Mouse (Mus musculus) retina, adult 2 months (tissue): Measurements from ENCODE around the gene Mybph.

Experiments used
- DNase-seq: peaks from one replicate; pipeline ENCODE4 v3.0.0-alpha.2; 2012; ENCODE audit warnings: low read depth, low spot score

The Mybph gene

GRCm38 (mm10) chr1:134211631-134212030 lies 18.4 kb downstream of the Mybph start:
- no peak for DNase-seq

- DNase-seq: no peak
Observed at GRCm38 (mm10) chr1:134212351-134212750, 19.1 kb downstream of the Mybph start.

GRCm38 (mm10) chr1:134213405-134213804 lies 20.2 kb downstream of the Mybph start:
- no peak for DNase-seq

- no peak for DNase-seq
Observed at GRCm38 (mm10) chr1:134215059-134215458, 21.8 kb downstream of the Mybph start.

DNA sequence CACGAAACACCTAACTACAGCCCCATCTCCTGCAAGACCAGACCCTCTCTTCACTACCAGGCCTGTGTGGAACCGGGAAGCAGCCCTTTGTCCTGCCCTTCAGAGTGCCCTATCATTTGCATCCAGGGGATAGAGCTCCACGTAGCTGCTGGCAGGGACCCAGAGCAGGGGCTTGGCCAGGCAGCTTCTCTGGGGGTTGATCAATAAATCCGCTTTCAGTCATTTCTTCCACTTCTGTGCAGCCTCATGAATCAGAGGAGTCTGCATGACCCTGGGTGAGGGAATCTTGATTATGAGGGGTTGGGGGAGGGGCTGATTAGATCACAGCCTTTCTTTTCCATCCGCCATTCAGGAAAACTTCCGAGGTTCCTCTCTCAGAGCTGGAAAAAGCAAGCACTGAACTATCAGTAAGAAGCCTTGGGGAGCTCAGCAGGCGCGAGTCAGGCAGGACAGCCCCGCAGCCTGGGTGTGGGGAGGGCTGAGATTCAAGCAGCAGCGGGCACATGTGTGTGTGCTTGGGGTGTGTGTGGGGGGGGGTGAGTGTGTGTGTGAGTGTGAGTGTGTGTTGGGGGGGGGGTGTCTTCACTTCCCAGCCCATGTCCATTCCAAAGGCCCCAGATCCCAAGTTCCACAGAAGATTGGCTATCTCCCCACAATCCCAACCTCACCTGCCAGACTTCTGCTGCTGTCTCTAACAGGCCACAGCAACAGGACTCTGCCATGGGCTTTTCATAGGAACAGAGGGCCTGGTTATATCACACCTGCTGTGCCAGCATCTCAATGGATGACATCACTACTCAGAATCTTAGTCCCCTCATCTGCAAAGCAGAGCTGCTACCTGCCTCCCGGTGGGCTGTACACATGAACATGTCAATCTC lies 22.7 kb downstream of the Mybph start:
- no peak for DNase-seq

DNA sequence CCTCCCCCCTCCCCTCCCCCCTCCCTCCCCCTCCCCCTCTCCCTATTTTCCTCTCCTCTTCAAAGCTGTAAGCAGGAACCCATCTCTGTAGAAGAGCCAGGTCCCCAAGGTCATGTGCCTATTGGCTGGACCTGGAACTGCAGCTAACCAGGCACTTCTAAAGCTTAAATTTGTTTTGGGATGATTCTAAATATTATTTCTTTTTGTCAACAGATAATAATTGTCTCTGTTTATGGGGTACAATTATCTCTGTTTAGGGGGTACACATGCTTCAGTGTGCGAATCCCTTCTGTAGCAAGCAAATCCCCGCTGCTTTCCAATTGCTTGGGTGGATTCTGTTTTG lies 23.4 kb downstream of the Mybph start:
- DNase-seq: no peak

DNA sequence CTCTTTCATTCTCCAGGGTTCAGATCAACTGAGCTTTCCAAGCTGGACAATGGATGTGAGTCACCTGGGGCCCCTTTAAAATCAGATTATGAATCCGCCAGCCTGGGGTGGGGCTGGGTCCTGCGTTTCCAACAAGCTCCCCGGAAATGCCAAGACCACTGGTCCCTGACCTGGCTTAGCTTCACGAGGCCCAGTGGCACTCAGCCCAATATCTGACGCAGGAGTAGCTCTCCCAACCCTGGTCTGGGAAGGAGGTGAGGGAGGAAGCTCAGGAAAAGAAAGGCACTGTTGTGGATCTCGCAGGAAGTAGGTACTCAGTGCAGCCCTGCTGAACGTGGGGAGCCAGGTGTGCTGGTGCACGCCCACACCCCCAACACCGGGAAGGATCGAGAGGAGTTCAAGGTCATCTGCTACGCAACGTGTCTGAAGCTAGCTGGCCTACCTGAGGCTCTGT lies 23.8 kb downstream of the Mybph start:
- DNase-seq: no peak

- DNase-seq: no peak
Observed at GRCm38 (mm10) chr1:134217942-134218341, 24.7 kb downstream of the Mybph start.

- no peak for DNase-seq
Observed at GRCm38 (mm10) chr1:134219608-134220007, 26.4 kb downstream of the Mybph start.

DNA sequence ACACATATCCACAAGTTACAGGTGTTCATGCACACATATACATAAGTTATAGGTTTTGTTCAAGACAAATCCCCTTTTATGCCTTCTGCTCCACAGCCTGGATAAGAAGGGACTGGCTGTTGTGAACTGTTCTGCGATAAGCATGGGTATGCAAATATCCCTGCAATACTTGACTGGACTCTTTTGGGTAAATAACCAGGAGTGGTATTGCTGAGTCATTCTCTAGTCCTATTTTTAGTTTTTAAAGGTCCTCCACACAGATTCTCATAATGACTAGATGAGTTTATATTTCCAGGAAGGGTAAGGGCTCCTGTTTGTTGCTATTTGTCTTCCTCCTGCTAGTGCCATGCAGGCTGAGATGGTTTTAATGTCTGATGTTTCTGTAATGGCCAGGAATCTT lies 27.9 kb downstream of the Mybph start:
- no peak for DNase-seq

DNA sequence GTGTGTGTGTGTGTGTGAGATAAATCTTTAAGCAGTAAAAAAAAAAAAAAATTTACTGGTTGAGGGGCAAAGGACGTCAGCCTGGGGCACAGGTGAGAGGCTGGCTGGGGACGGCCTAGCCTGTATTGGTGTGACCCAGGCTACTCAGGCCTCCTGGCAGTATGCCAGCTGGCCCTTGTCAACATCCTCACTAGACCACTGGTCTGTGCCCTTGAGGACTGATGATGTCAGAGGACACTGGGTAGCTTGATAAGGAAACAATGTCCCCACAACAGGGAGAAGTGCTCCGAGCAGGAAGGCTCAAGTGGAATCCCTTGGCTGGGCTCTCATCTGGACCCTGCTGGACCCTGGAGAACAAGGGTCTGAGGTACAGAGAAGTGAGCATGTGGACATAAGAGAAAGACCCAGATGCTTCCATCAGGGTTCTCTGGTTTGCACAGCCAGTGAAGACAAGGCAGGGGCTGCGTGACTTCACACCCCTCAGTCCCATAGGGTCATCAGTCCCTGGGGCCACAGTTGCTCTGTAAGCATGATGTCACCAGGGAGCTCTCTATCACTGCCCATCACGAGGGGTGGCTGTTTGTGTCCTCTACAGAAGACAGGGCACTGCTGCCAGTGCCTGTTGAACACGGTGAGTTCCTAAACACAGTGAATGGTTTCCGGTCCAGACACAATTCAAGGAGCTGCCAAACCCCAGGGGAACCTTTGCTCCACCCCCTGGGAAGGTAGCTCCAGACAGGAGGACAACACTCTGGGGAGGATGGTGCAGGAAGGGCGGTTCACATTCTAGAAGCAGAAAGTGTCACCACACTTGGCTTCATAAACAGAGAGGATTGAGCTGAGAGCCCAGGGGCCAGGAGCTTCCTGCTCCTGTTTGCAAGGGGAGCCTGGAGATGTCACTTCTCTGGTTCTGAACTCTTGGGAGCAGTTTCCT lies 29.1 kb downstream of the Mybph start:
- no peak for DNase-seq

- no peak for DNase-seq
Observed at GRCm38 (mm10) chr1:134224649-134225227, 31.5 kb downstream of the Mybph start.

DNA sequence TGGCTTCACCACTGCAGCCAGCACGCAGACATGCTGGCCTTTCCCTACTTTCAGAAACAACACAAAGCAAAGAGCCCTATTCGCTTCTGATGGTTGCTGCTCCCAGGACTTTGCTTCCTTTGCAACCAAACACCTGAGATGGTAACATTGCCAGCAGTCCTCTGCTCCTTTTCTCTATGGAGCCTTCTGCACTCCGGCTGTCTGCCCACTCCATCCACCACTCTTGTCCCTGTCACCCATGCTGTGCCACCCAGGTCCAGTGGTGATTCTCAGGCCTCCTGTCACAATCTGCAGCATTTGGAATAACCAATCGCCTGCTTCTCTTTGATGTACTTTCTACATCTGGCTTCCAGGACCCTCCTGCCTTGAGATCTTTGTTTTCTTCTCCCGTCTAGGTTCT lies 32.1 kb downstream of the Mybph start:
- no peak for DNase-seq

- DNase-seq: no peak
Observed at GRCm38 (mm10) chr1:134226739-134227138, 33.5 kb downstream of the Mybph start.

- no peak for DNase-seq
Observed at GRCm38 (mm10) chr1:134229806-134230575, 36.7 kb downstream of the Mybph start.

GRCm38 (mm10) chr1:134230638-134231228 lies 37.5 kb downstream of the Mybph start:
- DNase-seq: no peak

- DNase-seq: no peak
Observed at GRCm38 (mm10) chr1:134231270-134231669, 38.0 kb downstream of the Mybph start.

DNA sequence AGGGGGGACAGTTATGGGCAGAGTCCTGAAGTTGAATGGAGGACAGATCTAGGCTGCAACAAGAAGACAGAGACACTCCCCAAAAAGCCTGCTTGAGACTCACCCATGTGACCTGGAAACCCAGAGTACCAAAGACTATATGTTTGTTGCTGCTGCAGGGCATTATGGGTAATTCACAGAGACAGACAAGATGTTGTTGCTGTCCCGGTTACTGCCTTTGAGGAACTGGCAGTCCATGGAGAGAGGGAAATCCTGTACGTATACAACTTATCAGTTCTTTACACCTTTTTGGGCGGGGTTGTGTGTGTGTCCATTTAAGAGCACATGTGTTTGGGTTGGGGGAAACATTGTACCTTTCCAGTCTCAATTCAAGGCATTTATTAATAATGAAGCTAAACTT lies 38.4 kb downstream of the Mybph start:
- DNase-seq: no peak

- DNase-seq: no peak
Observed at GRCm38 (mm10) chr1:134232326-134232725, 39.1 kb downstream of the Mybph start.

- DNase-seq: no peak
Observed at GRCm38 (mm10) chr1:134232778-134233531, 39.7 kb downstream of the Mybph start.
